Mouse (Mus musculus): ENCODE data around the gene Sytl2. TPM values are rescaled to one million over a fixed set of nuclear protein-coding genes. Genes with fewer than 3 reads are reported as not detected.

Sytl2 gene
- polyA plus RNA-seq, 1 experiment from 2014 or later = 5.2 TPM

- no peaks in the 10 kb centered on the region for H3K36me3 ChIP-seq (ENCODE audit: control insufficient read depth, insufficient read depth, low read length)
- H3K27me3 ChIP-seq (ENCODE audit: control insufficient read depth, insufficient read depth, low read length) = no peaks in the 10 kb centered on the region
- H3K9me3 ChIP-seq (replicated peaks; ENCODE audit: control insufficient read depth, low read length) = no peaks in the 10 kb centered on the region
- WGBS (ENCODE audit: insufficient replicate concordance) = 31% methylated on average over 5 of the region's 5 CpGs
- no peak overlapping the region for H3K4me2 ChIP-seq
- H3K4me3 ChIP-seq (ENCODE audit: low read depth, low read length) = no peak overlapping the region
- no peak overlapping the region for H3K27ac ChIP-seq (ENCODE audit: low read depth, low read length)
- no peaks in the 10 kb centered on the region for H3K4me1 ChIP-seq (ENCODE audit: control insufficient read depth, insufficient read depth, low read length)
- no peak overlapping the region for H3K9ac ChIP-seq (ENCODE audit: low read depth, low read length)
- ATAC-seq (replicated peaks; ENCODE audit: insufficient number of reproducible peaks, low FRiP score, low TSS enrichment) = no peak
Measured at GRCm38 (mm10) chr7:90320124-90320523, 18.1 kb downstream of the Sytl2 start.

DNA sequence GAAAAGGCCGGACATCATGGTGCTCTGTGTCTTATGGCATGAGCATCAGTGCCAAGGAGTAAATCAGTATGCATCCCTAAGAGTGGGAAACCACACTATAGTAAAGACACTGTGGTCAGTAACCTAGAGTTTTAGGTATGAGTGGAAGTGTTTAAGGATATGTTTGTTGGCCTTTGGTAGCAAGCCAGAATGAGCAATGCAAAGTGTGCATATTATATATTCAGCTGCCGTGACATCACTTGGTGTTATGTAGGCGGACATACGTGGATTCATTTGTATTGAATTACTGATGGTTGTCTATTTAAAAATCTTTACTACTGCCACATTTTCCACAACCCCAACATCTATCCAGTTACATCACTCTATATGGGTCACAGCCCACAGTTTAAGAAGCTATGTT lies 23.1 kb downstream of the Sytl2 start:
- H3K27me3 ChIP-seq (ENCODE audit: control insufficient read depth, insufficient read depth, low read length) = no peaks in the 10 kb centered on the region
- no peak overlapping the region for H3K4me3 ChIP-seq (ENCODE audit: low read depth, low read length)
- no peak overlapping the region for H3K4me2 ChIP-seq
- no peaks in the 10 kb centered on the region for H3K4me1 ChIP-seq (ENCODE audit: control insufficient read depth, insufficient read depth, low read length)
- H3K27ac ChIP-seq (ENCODE audit: low read depth, low read length) = no peak overlapping the region
- 87% methylated on average over 4 of the region's 4 CpGs for WGBS (ENCODE audit: insufficient replicate concordance)
- H3K36me3 ChIP-seq (ENCODE audit: control insufficient read depth, insufficient read depth, low read length) = no peaks in the 10 kb centered on the region
- no peak overlapping the region for H3K9ac ChIP-seq (ENCODE audit: low read depth, low read length)
- no peak for ATAC-seq (replicated peaks; ENCODE audit: insufficient number of reproducible peaks, low FRiP score, low TSS enrichment)
- no peaks in the 10 kb centered on the region for H3K9me3 ChIP-seq (replicated peaks; ENCODE audit: control insufficient read depth, low read length)

DNA sequence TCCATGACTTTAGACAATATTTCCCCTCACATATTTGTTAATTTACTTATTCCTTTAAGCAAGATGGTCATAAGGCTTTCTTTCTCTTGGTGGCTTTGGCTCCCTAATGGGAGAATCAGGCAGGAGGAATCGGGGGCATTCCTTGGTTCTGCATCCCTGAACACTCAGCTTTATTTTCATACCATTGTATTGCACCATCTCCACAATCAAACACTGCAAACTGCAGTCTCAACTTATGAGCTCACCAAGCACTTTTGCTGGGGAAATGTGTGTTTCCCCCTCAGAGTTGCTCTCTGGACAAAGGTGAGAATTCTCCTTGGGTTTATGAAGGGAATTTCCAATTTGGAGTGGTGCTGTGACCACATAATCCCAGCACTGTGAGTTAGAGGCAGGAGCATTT lies 28.1 kb downstream of the Sytl2 start:
- Histone ChIP-seq H3K9ac (ENCODE audit: low read depth, low read length) (no peak overlapping the region), H3K4me3 (ENCODE audit: low read depth, low read length) (no peak overlapping the region), H3K4me2 (no peak overlapping the region), H3K4me1 (ENCODE audit: control insufficient read depth, insufficient read depth, low read length) (no peaks in the 10 kb centered on the region), H3K36me3 (ENCODE audit: control insufficient read depth, insufficient read depth, low read length) (no peaks in the 10 kb centered on the region), H3K27me3 (ENCODE audit: control insufficient read depth, insufficient read depth, low read length) (no peaks in the 10 kb centered on the region), H3K9me3 (replicated peaks; ENCODE audit: control insufficient read depth, low read length) (no peaks in the 10 kb centered on the region), H3K27ac (ENCODE audit: low read depth, low read length) (no peak overlapping the region)
- 58% methylated on average over 1 of the region's 1 CpGs for WGBS (ENCODE audit: insufficient replicate concordance)
- no peak for ATAC-seq (replicated peaks; ENCODE audit: insufficient number of reproducible peaks, low FRiP score, low TSS enrichment)

GRCm38 (mm10) chr7:90332483-90333065 lies 30.5 kb downstream of the Sytl2 start:
- H3K9me3 ChIP-seq (replicated peaks; ENCODE audit: control insufficient read depth, low read length) = no peaks in the 10 kb centered on the region
- H3K27ac ChIP-seq (ENCODE audit: low read depth, low read length) = no peak overlapping the region
- H3K4me2 ChIP-seq = no peak overlapping the region
- WGBS (ENCODE audit: insufficient replicate concordance) = 58% methylated on average over 3 of the region's 3 CpGs
- H3K9ac ChIP-seq (ENCODE audit: low read depth, low read length) = no peak overlapping the region
- no peaks in the 10 kb centered on the region for H3K4me1 ChIP-seq (ENCODE audit: control insufficient read depth, insufficient read depth, low read length)
- no peak; the same call in 1 of the 2 replicates for ATAC-seq (replicated peaks; ENCODE audit: insufficient number of reproducible peaks, low FRiP score, low TSS enrichment)
- H3K27me3 ChIP-seq (ENCODE audit: control insufficient read depth, insufficient read depth, low read length) = no peaks in the 10 kb centered on the region
- no peak overlapping the region for H3K4me3 ChIP-seq (ENCODE audit: low read depth, low read length)
- H3K36me3 ChIP-seq (ENCODE audit: control insufficient read depth, insufficient read depth, low read length) = no peaks in the 10 kb centered on the region

- Histone ChIP-seq H3K36me3 (ENCODE audit: control insufficient read depth, insufficient read depth, low read length) (no peaks in the 10 kb centered on the region), H3K4me1 (ENCODE audit: control insufficient read depth, insufficient read depth, low read length) (no peaks in the 10 kb centered on the region), H3K4me2 (no peak overlapping the region), H3K9me3 (replicated peaks; ENCODE audit: control insufficient read depth, low read length) (no peaks in the 10 kb centered on the region), H3K27me3 (ENCODE audit: control insufficient read depth, insufficient read depth, low read length) (no peaks in the 10 kb centered on the region), H3K9ac (ENCODE audit: low read depth, low read length) (no peak overlapping the region), H3K4me3 (ENCODE audit: low read depth, low read length) (no peak overlapping the region), H3K27ac (ENCODE audit: low read depth, low read length) (no peak overlapping the region)
- ATAC-seq (replicated peaks; ENCODE audit: insufficient number of reproducible peaks, low FRiP score, low TSS enrichment) = no peak
- WGBS (ENCODE audit: insufficient replicate concordance) = 75% methylated on average over 6 of the region's 6 CpGs
Measured at GRCm38 (mm10) chr7:90334362-90334761, 32.3 kb downstream of the Sytl2 start.

DNA sequence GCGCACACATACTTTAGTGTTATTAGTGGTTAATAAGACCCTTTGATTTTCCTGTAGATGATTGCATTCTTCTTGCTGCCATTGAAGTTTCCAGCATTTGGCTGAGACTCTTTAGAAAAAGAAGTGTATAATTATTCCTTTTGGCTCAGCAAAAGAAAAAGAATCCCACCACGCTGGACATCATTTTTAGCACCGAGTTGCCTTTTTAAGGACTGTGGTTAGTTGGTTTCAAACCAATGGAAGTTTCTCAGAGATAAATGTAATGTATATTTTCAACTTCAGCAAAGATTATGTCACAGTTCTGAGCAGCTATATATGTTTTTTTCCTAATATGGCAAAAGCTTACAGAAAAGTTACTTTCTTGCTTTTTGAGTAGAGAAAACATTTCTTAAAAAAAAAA lies 32.8 kb downstream of the Sytl2 start:
- no peaks in the 10 kb centered on the region for H3K36me3 ChIP-seq (ENCODE audit: control insufficient read depth, insufficient read depth, low read length)

GRCm38 (mm10) chr7:90335755-90336194 lies 33.7 kb downstream of the Sytl2 start:
- no peaks in the 10 kb centered on the region for H3K9me3 ChIP-seq (replicated peaks; ENCODE audit: control insufficient read depth, low read length)
- H3K4me3 ChIP-seq (ENCODE audit: low read depth, low read length) = no peak overlapping the region
- no peaks in the 10 kb centered on the region for H3K36me3 ChIP-seq (ENCODE audit: control insufficient read depth, insufficient read depth, low read length)
- H3K4me1 ChIP-seq (ENCODE audit: control insufficient read depth, insufficient read depth, low read length) = no peaks in the 10 kb centered on the region
- no peak for ATAC-seq (replicated peaks; ENCODE audit: insufficient number of reproducible peaks, low FRiP score, low TSS enrichment)
- no peak overlapping the region for H3K9ac ChIP-seq (ENCODE audit: low read depth, low read length)
- 41% methylated on average over 3 of the region's 3 CpGs for WGBS (ENCODE audit: insufficient replicate concordance)
- H3K4me2 ChIP-seq = no peak overlapping the region
- H3K27me3 ChIP-seq (ENCODE audit: control insufficient read depth, insufficient read depth, low read length) = no peaks in the 10 kb centered on the region
- H3K27ac ChIP-seq (ENCODE audit: low read depth, low read length) = no peak overlapping the region

More for the DNA sequence above, 32.8 kb downstream of the Sytl2 start:
- H3K27me3 ChIP-seq (ENCODE audit: control insufficient read depth, insufficient read depth, low read length) = no peaks in the 10 kb centered on the region
- no peaks in the 10 kb centered on the region for H3K4me1 ChIP-seq (ENCODE audit: control insufficient read depth, insufficient read depth, low read length)
- no peaks in the 10 kb centered on the region for H3K9me3 ChIP-seq (replicated peaks; ENCODE audit: control insufficient read depth, low read length)
- no peak for ATAC-seq (replicated peaks; ENCODE audit: insufficient number of reproducible peaks, low FRiP score, low TSS enrichment)
- no peak overlapping the region for H3K27ac ChIP-seq (ENCODE audit: low read depth, low read length)
- no peak overlapping the region for H3K9ac ChIP-seq (ENCODE audit: low read depth, low read length)
- no peak overlapping the region for H3K4me3 ChIP-seq (ENCODE audit: low read depth, low read length)
- 92% methylated on average over 3 of the region's 3 CpGs for WGBS (ENCODE audit: insufficient replicate concordance)
- H3K4me2 ChIP-seq = no peak overlapping the region

DNA sequence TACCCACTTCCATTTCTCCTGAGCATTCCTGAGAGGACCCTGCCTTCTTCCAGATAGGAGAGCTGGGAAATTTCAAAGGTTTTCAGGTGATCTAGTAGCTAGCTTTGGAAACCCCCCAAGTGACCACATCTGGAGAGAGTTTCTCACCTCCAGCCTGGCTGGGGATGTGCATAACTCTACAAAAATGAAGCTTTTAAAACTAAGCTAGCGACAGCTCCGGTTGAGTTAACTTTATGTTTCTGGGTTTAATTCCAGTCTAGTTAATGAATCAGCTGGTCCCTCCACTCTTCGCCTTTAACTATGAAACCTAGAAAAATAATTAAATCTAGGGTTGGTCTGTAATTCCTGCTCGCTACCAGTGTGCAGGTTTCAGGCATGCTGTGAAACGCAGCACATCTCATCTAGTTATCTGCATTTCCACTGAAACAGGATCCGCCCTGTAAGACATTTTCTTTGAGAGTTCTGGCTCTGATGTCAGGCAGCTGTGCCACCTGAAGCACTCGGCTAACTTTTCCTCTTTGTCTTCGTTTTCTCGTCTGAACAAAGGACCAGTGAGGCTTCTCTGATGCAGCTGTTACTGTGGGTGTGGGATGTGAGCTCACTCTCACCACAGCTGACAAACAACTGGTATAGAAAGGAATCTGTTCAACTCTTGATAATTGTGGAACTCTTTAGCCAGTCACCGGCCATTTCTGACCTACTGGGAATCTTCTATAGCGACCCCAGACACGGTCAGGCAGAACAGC lies 39.3 kb downstream of the Sytl2 start:
- ATAC-seq (replicated peaks; ENCODE audit: insufficient number of reproducible peaks, low FRiP score, low TSS enrichment) = no peak
- no peaks in the 10 kb centered on the region for H3K27me3 ChIP-seq (ENCODE audit: control insufficient read depth, insufficient read depth, low read length)

DNA sequence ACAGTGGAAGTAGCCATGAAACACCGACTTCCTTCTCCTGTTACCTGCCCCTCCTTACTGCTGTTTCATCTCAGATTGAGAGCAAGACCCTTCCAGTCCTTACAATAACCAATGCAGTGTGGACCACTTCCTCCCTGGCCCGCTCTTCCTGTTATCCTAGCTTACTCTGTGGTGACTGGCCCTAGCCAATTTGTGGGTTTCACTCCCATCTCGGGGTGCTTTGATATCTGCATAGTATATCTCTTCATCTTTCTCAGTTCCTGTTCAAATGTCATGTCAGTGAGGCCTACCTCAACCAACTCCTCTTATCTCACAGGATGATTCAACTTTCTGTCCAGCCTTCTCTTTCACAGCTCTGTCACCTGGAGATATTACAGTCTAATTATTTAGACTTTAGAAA lies 42.9 kb downstream of the Sytl2 start:
- Histone ChIP-seq H3K9ac (ENCODE audit: low read depth, low read length) (no peak overlapping the region), H3K4me2 (no peak overlapping the region), H3K27ac (ENCODE audit: low read depth, low read length) (no peak overlapping the region), H3K4me3 (ENCODE audit: low read depth, low read length) (no peak overlapping the region), H3K9me3 (replicated peaks; ENCODE audit: control insufficient read depth, low read length) (no peaks in the 10 kb centered on the region), H3K36me3 (ENCODE audit: control insufficient read depth, insufficient read depth, low read length) (no peaks in the 10 kb centered on the region), H3K4me1 (ENCODE audit: control insufficient read depth, insufficient read depth, low read length) (no peaks in the 10 kb centered on the region), H3K27me3 (ENCODE audit: control insufficient read depth, insufficient read depth, low read length) (no peaks in the 10 kb centered on the region)
- WGBS (ENCODE audit: insufficient replicate concordance) = 74% methylated on average over 3 of the region's 3 CpGs
- ATAC-seq (replicated peaks; ENCODE audit: insufficient number of reproducible peaks, low FRiP score, low TSS enrichment) = no peak

More for the DNA sequence above, 39.3 kb downstream of the Sytl2 start:
- Histone ChIP-seq H3K4me1 (ENCODE audit: control insufficient read depth, insufficient read depth, low read length) (no peaks in the 10 kb centered on the region), H3K4me2 (no peak overlapping the region), H3K4me3 (ENCODE audit: low read depth, low read length) (no peak overlapping the region), H3K9me3 (replicated peaks; ENCODE audit: control insufficient read depth, low read length) (no peaks in the 10 kb centered on the region), H3K9ac (ENCODE audit: low read depth, low read length) (no peak overlapping the region), H3K36me3 (ENCODE audit: control insufficient read depth, insufficient read depth, low read length) (no peaks in the 10 kb centered on the region), H3K27ac (ENCODE audit: low read depth, low read length) (no peak overlapping the region)
- 65% methylated on average over 12 of the region's 12 CpGs for WGBS (ENCODE audit: insufficient replicate concordance)
